Mouse (Mus musculus) kidney, postnatal 14 days (tissue): ENCODE data around the gene Krtap28-13.

Source experiments
- DNase-seq: peaks from one replicate; pipeline ENCODE4 v3.0.0; 2022; ENCODE audit warnings: mixed read lengths

Krtap28-13 gene

DNA sequence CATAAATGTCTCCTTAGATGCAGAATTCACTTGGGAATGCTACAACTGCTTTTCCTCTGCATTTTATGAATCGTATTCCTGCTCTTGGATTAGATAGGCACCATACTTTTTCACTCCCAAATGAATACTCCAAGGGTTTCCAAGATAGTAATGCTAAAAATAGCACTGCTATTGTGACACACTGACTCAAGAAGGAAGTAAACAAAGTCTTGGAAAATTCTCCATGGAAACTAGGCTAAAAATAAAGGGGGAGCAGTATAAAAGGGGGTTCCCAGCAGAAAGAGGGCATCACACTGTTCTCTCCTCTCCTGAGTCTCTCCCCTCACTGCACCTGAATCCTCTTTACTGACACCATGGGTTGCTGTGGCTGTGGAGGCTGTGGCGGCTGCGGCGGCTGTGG, at the start of gene Krtap28-13:
Krtap28-13 (plus strand) TSS at position 288 of the 400 bp plus-strand sequence.
- no peak for DNase-seq

DNA sequence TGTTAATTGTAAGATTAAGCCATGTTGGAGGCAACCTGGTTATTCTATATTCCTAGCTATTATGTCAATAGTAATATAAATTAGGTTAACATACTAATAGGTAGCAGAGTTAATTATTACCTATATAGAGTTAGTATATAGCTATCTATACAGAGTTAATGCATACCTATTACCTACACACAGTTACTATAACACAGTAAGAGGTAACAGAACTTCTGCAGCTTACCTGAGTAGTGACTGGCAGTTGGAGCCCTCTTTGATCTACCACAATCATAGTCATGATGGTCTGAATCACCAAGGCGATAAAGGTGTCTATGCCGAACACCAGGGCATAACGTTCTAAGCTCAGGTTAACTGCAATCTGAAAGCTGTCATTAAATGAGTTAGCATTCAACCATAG, 46.3 kb upstream of the Krtap28-13 start:
- no peak for DNase-seq

DNA sequence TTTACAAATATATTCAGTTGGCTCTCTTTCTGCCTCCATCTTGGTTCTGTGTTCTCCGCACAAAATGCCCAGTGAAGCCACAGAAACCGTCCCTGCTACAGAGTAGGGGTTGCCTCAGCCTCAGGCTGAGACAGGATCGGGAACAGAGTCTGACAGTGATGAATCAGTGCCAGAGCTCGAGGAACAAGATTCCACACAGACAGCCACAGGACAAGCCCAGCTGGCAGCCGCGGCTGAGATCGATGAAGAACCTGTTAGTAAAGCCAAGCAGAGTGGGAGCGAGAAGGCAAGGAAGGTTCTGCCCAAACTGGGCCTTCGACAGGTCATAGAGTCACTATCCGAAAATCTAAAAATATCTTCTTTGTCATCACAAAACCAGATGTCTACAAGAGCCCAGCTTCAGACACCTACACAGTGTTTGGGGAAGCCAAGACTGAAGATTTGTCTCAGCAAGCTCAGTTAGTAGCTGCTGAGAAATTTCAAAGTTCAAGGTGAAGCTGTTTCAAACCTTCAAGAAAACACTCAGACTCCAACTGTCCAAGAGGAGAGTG, 45.3 kb upstream of the Krtap28-13 start:
- no peak for DNase-seq

DNA sequence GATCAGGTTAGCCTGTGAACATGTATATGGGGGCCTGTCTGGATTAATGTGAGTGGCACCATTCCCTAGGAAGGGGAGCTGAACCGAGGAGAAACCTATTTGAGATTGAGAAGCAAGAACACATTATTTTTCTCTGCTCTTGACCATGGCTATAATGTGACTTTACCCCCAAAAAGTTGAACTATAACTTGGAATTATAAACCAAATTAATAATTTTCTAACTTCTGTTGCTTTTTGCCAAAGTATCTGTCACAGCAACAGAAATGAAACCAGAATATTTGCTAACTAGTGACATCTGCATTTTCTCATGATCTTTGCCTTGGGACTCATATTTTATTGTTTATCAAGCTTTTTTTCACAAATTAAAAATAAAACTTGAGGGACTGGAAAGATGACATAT, 44.2 kb upstream of the Krtap28-13 start:
- DNase-seq: peak; percentile 8

DNA sequence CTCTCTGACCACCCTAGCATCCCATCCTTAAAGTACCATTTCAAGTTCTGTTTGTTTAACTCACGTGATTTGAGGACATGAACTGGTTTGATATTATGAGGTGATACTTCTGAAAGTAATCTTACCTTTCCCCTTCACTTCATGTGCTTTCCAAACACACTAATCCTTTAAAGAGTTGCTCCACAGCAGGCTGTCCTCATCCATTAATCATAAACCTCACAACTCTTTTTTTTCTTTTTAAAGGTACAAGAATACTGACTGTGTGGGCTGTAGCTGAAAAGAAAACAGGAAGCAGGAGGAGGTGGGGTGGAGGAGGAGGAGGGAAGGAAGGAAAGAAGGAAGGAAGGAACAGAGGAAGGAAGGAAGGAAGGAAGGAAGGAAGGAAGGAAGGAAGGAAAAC, 28.8 kb upstream of the Krtap28-13 start:
- DNase-seq: no peak

DNA sequence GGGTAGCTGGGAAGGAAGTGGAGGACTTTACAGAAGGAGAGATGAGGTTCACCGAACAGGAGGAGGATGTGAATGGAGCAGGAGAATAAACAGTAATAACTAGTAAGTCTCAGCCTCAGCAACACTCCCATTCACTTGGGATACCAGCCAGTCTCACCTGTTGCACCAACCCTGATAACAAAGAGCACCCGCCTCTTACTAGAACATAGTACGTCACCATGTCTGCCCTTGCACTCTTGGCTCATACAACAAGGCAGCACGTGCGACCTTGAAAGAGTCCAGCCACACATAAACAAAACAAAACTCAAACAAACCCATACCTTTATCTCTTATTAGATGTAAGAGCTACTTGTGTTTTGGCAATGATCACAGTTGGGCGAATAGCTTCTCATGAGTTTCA, 28.2 kb upstream of the Krtap28-13 start:
- DNase-seq: no peak

DNA sequence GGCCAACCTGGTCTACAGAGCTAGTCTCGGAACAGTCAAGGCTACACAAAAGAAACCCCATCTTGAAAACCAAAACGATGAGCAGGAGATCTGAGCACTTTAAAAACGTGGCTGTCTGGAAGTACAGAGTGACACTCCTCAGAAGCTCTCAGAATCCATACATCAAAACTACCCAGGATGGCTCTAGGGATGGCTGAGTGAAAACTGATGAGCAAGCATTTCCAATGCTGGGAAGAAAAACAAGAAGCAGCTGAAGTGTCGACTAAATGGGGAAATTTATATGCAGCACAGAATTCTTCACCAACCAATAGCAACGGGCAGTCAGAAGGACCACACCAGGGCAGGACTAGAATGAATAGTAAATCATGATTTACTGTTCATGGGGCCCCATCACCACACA, 26.2 kb upstream of the Krtap28-13 start:
- DNase-seq: no peak

DNA sequence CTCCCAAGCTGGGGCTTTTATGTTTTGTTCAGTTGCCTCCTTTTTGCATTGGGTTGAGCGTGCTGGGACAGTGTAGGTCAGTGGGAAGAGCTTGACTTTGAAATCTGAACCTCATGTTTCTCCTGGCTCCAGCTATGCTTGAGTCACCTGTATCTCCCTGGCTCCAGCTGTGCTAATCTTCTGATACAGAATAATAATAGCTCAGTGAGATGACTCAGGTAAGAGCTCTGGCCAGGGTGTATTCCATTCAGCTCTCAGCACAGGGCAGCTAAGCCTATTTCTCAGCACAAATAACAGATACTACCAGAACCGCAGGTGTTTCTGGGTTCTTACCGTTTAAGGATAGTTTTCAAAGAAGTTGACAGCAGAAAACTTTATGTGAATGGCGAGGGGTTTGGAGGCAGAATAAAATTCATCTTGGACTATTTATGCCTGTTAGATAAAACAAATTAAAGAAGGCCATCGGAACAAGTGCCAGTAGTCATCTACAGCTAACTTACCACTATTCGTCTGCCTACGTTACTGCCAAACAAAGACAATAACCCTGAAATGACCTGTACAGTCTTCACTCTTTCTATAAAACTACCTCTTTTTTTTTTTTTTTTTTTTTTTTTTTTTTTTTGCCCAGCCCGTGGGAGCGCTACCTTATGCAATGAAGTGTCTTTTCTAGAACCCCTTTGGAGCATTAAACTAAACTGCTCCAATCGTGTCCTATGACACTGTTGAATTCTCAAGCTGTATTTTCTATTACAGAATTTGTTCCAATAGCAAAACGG, 23.6 kb upstream of the Krtap28-13 start:
- DNase-seq: no peak

DNA sequence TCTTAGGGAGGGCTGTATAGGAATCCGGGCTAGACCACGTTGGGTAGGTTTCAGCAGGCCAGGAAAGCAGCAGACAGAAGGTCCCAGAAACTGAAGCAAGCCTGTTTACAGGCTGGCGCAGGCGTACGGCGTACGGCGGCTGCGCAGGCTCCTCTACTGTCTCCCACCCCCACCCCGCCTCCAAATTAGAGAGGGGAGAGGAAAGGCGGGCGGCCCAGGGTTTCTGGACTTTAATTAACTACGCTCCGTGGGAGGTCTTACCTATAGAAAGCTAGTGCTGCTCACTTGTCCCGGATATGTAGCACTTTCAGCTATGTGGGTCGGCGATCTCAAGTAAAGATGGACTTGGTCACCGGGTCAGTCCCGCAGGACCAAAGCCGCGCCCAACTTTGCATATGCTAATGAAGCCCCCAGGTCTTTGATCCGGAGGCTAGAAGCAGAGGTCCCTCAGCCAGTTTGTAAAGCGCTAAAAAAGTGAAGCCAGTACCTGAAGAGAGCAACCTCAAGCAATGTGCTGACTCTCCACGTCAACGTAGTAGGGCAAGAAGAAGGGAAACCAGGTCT, 22.5 kb upstream of the Krtap28-13 start, which contains the start of gene Slc19a3:
Slc19a3 (minus strand) TSS at position 340 of the 564 bp plus-strand sequence.
- DNase-seq: peak; percentile 62

DNA sequence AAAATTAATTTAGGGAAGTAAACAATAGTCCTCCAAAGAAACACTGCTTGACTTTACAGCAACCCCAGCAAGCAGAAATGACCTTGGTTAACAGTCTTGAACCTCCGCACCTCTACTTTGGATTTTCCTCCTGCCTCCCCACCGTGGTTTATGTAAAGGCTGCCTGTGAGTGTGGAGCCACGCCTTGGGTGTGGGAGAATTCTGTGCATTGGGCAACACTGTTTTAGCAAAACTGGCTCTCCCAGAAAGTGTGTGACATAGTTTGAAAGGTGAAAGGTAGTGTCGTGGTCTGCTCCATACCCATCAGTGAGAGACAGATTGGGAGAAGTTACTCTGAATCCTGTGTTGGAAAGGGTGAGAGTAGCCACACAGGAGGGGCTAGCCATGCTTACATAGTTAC, 21.6 kb upstream of the Krtap28-13 start:
- no peak for DNase-seq

DNA sequence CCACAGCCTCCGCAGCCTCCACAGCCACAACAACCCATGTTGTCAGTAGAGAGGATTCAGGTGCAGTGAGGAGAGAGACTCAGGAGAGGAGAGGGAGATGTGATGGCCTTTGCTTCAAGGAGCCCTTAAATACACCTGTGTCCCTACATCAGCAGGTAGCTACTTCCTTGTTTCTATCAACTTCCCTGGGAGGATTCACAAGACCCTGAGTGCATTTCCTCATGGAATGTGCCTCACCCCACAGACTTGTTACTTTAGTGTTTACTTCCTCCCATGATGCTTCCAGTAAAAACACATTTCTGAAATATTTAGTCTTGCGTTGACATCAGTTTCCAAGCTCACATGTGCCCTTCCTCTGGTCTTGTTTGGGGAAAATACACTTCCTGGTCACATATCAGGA, 18.4 kb upstream of the Krtap28-13 start, which contains the start of gene Krtap28-10:
Krtap28-10 (minus strand) TSS at position 101 of the 400 bp plus-strand sequence.
- DNase-seq: no peak

DNA sequence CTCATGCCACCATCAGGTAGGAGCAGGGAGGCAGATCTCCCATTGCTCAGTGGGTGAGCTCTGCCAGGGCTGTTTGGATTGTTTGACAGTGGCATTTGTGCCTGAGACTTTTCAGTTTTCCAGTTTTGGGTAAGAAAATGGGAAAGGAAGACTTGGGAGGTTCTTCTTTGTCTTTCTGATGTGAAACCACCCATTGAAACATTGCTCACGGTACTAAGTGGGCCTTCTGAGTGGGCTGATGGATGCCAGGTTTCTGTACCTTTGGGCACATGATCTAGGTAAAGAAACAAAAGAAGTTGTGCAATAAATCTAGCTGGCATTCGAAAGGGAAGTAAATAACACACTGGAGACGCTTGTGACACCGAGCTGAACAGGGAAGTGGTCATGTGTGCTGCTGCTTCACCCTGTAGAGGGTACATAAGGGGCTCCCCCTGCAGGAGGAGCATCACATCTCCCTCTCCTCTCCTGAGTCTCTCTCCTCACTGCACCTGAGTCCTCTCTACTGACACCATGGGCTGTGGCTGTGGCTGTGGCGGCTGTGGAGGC, 15.8 kb upstream of the Krtap28-13 start, which contains the start of gene Gm47969:
Gm47969 (plus strand) TSS at position 51 of the 546 bp plus-strand sequence.
- DNase-seq: no peak

DNA sequence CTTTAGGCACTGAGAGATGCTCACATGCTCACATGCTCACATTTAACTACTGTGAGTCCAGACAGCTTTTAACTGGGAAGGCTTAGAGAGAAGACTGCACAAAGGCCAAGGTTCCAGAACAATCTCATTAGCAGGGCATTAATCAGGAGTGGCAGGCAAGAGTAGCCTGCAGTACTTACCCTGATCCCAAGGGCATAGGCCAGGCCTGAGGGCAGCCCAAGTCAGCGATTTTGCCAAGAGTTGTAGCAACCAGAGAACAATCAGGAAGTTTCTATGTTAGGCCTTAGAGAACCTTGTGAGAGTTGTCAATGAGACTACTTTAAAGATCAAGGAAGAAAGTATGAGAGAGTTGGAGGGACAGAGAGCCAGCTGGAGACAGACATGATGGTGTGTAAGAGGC, 2.2 kb upstream of the Krtap28-13 start:
- DNase-seq: peak; percentile 14

DNA sequence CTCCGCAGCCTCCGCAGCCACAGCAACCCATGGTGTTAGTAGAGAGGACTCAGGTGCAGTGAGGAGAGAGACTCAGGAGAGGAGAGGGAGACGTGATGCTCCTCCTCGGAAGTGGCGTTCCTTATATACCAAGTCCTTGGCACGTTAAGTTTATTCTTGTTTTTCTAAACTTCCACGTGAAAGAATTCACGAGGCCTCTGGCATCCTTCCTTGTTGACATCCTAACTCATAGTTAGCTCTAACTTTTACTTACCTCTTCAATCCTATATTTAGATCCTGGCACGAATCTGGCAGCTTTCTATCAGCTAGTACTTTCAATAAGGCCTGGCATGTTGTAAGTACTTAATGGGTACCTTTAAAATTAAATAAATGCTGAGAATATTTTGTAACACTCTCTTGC, 1.5 kb upstream of the Krtap28-13 start, which contains the start of gene A030005K14Rik:
A030005K14Rik (minus strand) TSS at position 101 of the 400 bp plus-strand sequence.
- DNase-seq: no peak

DNA sequence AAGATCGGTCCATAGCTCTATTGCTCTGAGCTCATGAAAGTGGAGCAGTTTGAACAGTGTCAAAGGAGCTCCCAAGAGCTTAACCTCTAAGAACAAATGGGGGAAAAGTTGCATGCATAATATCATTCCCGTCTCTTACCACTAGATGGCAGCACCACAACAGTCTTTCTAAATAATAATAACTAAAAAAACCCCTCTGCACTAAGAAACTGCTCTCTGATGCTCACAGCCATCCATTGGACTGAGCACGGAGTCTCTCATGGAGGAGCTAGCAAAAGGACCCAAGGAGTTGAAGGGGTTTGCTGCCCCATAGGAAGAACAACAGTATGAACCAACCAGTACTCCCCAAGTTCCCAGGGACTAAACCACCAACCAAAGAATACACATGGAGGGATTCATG, 4.1 kb downstream of the Krtap28-13 start:
- peak; percentile 14 for DNase-seq

DNA sequence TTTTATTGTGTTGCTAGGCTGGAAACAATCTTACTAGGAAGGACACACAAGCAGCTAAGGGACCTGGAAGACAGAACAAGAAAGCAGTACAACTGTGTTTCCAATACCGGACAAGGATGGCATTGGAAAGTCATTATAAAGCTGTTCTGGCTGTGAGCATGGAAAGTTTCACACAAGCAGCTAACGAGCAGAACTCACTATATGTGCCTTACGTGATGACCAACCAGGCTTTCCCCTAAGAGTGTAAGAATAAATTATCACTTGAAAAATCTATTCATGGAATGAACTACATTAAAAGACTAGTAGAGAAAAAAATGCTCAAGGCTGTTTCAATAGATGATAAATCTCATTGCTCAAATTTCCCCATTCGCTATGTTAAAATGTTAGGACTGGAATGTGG, 5.8 kb downstream of the Krtap28-13 start:
- DNase-seq: no peak

DNA sequence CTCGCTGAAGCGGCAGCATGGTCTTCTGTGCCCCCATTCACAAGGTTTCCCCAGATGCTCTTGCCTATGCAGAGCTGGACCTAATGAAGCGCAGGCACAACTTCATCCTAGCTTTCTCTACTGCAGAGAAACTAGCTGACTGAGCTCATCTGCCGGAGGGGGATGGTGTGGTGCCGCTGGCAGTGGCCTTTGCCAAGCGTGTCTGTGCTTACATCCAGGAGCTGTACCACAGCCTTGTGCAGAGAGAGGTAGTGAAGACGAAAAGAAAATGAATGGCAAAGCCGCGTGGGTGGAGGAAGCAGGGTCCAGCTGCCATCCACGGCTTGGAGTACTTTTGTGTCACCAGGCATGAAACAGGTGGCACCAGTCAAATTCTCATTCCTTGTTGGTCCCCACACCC, 6.5 kb downstream of the Krtap28-13 start:
- no peak for DNase-seq

DNA sequence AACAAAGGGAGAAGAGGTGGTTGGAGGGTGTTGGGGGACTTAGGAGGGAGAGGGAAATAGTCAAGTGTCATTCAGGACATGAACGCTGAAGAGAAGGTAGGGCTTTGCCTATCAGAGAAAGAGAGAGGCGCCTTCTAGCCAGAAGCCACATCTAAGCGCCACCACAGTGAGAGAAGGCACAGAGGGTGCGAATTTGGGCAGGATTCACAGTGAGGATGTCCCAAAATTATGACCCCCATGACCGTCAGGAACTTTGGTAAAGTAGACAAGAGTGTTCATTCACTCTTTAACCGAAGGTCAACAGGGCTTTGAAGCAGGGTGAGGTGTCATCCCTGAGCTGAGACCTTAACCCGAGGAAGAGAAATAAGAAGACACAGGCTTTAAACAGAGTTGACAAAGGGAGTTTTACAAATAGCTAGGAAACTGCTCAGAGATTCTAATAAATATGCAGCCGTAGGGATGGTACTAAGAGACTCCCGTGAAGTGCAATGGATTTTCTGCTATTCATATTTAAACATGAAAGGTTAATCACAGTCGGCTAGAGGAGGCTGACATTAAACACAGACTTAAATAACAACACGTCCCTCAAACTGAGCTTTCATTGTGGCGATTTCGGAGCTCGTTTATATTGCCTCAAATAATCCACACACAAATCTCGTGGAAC, 14.9 kb downstream of the Krtap28-13 start:
- no peak for DNase-seq

DNA sequence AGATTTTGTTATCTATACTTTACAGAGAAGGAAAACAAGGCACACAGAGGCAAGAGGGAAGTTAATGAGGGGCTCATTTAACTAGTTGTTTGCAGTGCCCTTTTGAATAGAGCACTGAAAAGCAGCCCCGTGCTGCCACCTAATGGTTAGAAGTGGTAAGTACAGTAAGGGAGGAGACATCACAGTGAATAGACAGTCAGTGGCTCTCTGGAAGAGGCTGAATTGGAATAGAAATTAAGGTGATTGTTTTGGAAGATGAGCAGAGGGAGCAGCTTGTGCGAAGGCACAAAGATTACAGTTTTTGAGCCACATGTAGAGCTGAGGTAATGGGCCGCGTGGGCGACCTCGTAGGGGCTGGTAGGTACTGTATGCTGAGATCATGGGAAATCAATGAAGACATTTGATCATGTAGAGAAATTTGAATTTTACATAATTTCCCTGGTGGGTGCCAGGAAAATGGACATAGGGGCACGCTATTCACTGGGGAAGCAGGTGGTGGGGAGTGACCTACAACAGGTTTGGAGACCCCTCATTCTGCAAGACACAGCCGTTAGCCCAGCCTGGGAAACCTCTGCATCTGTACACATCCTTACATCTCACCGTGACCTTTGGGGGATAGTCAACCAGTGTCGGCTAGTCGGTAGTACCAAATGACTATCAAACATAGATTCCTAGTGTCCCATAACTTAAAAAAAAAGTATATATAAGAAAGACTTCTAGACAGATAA, 15.6 kb downstream of the Krtap28-13 start:
- DNase-seq: peak; percentile 40

DNA sequence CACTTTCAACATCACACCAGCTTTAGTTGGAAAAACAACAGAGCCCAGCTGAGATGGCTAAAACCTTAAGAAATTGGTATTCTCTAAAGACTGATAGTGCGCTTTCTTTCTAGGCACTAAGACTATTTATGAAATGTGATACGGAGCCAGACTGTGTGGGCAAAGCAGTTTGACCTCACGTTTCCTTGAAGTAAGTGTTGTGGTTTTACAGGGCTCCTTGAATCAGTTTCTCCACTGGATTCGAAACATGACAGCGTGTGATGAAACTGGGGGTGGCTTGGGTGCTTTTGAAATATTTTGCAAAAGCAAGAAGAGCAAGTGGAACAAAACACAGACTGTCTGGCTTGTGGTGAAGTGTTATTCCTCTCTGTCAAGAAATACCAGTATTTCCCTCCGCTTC, 16.3 kb downstream of the Krtap28-13 start:
- no peak for DNase-seq

DNA sequence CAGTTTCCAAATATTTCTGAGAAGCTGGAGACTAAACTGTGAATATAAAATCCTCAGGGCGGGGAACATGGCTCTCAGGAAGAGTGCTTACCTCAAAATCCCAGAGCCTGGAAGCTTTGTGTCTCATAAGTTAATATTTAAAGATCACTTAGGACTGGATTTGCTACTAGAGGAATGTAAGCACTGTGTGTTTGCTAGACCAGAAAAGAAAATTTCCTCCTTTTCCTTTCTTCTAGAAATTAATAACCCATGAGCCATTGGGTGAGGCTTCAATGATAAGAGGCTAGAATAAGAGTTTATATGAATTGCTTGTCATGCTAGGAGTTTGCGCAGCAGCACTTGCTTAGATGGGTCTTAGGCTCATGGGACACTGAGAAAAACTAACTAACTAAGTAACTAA, 24.1 kb downstream of the Krtap28-13 start:
- DNase-seq: no peak

DNA sequence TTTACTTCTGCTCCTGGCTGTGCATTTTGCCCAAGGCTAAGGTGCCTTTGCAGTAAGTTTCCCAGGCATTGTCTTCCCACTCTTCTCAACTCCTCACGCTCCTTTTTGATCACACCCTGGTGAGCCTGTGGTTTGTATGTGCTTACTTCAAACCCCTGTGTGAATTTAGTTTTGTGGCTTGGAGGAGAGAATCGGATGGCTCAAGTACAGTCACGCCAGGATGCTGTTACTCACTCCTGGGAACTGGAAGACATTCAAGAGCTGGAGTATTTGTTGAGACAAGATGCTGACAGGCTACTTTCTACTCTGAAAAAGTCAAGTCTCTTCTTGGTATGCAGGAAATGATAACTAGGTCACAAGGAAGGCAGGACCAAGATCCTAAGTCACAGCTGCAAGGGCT, 30.5 kb downstream of the Krtap28-13 start:
- DNase-seq: no peak
